Mouse (Mus musculus): ENCODE measurements around the gene Siah2. TPM values are rescaled to one million over a fixed set of nuclear protein-coding genes. Genes with fewer than 3 reads are reported as not detected.

Gene Siah2
- polyA plus RNA-seq, 1 experiment from 2014 or later = 10.7 TPM

GRCm38 (mm10) chr3:58724815-58725214 lies 32.6 kb upstream of the Siah2 start:
- Histone ChIP-seq H3K27me3 (ENCODE audit: control insufficient read depth, insufficient read depth, low read depth, low read length) (no peaks in the 10 kb centered on the region), H3K9me3 (replicated peaks; ENCODE audit: control insufficient read depth, low read length, poor library complexity, severe bottlenecking) (no peaks in the 10 kb centered on the region), H3K4me3 (ENCODE audit: low read depth, low read length) (no peak overlapping the region), H3K4me1 (ENCODE audit: control insufficient read depth, insufficient read depth, low read length) (no peaks in the 10 kb centered on the region), H3K36me3 (ENCODE audit: control insufficient read depth, insufficient read depth, low read length) (no peaks in the 10 kb centered on the region), H3K9ac (ENCODE audit: low read depth, low read length) (no peak overlapping the region), H3K27ac (ENCODE audit: low read length) (no peak overlapping the region), H3K4me2 (ENCODE audit: low read length) (no peak overlapping the region)
- no peak for ATAC-seq

- Histone ChIP-seq H3K27me3 (ENCODE audit: control insufficient read depth, insufficient read depth, low read depth, low read length) (no peaks in the 10 kb centered on the region), H3K9ac (ENCODE audit: low read depth, low read length) (no peak overlapping the region), H3K9me3 (replicated peaks; ENCODE audit: control insufficient read depth, low read length, poor library complexity, severe bottlenecking) (no peaks in the 10 kb centered on the region), H3K36me3 (ENCODE audit: control insufficient read depth, insufficient read depth, low read length) (no peaks in the 10 kb centered on the region), H3K27ac (ENCODE audit: low read length) (no peak overlapping the region), H3K4me2 (ENCODE audit: low read length) (no peak overlapping the region), H3K4me1 (ENCODE audit: control insufficient read depth, insufficient read depth, low read length) (no peaks in the 10 kb centered on the region), H3K4me3 (ENCODE audit: low read depth, low read length) (no peak overlapping the region)
- whole genome bisulfite sequencing = 98% methylated on average over 2 of the region's 2 CpGs
- no peak for ATAC-seq
These were observed 31.5 kb upstream of the Siah2 start for GRCm38 (mm10) chr3:58723656-58724055.

GRCm38 (mm10) chr3:58719461-58720230 lies 27.4 kb upstream of the Siah2 start:
- H3K9me3 ChIP-seq (replicated peaks; ENCODE audit: control insufficient read depth, low read length, poor library complexity, severe bottlenecking) = no peaks in the 10 kb centered on the region
- WGBS = 63% methylated on average over 9 of the region's 9 CpGs
- no peak overlapping the region for H3K9ac ChIP-seq (ENCODE audit: low read depth, low read length)
- H3K27me3 ChIP-seq (ENCODE audit: control insufficient read depth, insufficient read depth, low read depth, low read length) = no peaks in the 10 kb centered on the region
- no peak for ATAC-seq
- H3K36me3 ChIP-seq (ENCODE audit: control insufficient read depth, insufficient read depth, low read length) = no peaks in the 10 kb centered on the region
- no peaks in the 10 kb centered on the region for H3K4me1 ChIP-seq (ENCODE audit: control insufficient read depth, insufficient read depth, low read length)
- no peak overlapping the region for H3K4me3 ChIP-seq (ENCODE audit: low read depth, low read length)
- H3K27ac ChIP-seq (ENCODE audit: low read length) = no peak overlapping the region
- H3K4me2 ChIP-seq (ENCODE audit: low read length) = no peak overlapping the region

GRCm38 (mm10) chr3:58716705-58717104 lies 24.5 kb upstream of the Siah2 start:
- Histone ChIP-seq H3K4me2 (ENCODE audit: low read length) (no peak overlapping the region), H3K27me3 (ENCODE audit: control insufficient read depth, insufficient read depth, low read depth, low read length) (no peaks in the 10 kb centered on the region), H3K4me1 (ENCODE audit: control insufficient read depth, insufficient read depth, low read length) (no peaks in the 10 kb centered on the region), H3K4me3 (ENCODE audit: low read depth, low read length) (no peak overlapping the region), H3K9me3 (replicated peaks; ENCODE audit: control insufficient read depth, low read length, poor library complexity, severe bottlenecking) (no peaks in the 10 kb centered on the region), H3K36me3 (ENCODE audit: control insufficient read depth, insufficient read depth, low read length) (no peaks in the 10 kb centered on the region), H3K9ac (ENCODE audit: low read depth, low read length) (no peak overlapping the region), H3K27ac (ENCODE audit: low read length) (no peak overlapping the region)
- 94% methylated on average over 2 of the region's 2 CpGs for WGBS
- ATAC-seq = no peak

GRCm38 (mm10) chr3:58714767-58715166 lies 22.6 kb upstream of the Siah2 start:
- H3K9me3 ChIP-seq (replicated peaks; ENCODE audit: control insufficient read depth, low read length, poor library complexity, severe bottlenecking) = no peaks in the 10 kb centered on the region
- no peaks in the 10 kb centered on the region for H3K27me3 ChIP-seq (ENCODE audit: control insufficient read depth, insufficient read depth, low read depth, low read length)
- H3K4me2 ChIP-seq (ENCODE audit: low read length) = no peak overlapping the region
- 83% methylated on average over 2 of the region's 2 CpGs for WGBS
- H3K9ac ChIP-seq (ENCODE audit: low read depth, low read length) = no peak overlapping the region
- no peak overlapping the region for H3K27ac ChIP-seq (ENCODE audit: low read length)
- H3K36me3 ChIP-seq (ENCODE audit: control insufficient read depth, insufficient read depth, low read length) = no peaks in the 10 kb centered on the region
- no peaks in the 10 kb centered on the region for H3K4me1 ChIP-seq (ENCODE audit: control insufficient read depth, insufficient read depth, low read length)
- ATAC-seq = no peak
- no peak overlapping the region for H3K4me3 ChIP-seq (ENCODE audit: low read depth, low read length)

- Histone ChIP-seq H3K27me3 (ENCODE audit: control insufficient read depth, insufficient read depth, low read depth, low read length) (no peaks in the 10 kb centered on the region), H3K4me1 (ENCODE audit: control insufficient read depth, insufficient read depth, low read length) (no peaks in the 10 kb centered on the region), H3K36me3 (ENCODE audit: control insufficient read depth, insufficient read depth, low read length) (no peaks in the 10 kb centered on the region), H3K9me3 (replicated peaks; ENCODE audit: control insufficient read depth, low read length, poor library complexity, severe bottlenecking) (no peaks in the 10 kb centered on the region), H3K4me3 (ENCODE audit: low read depth, low read length) (no peak overlapping the region), H3K4me2 (ENCODE audit: low read length) (no peak overlapping the region), H3K27ac (ENCODE audit: low read length) (no peak overlapping the region), H3K9ac (ENCODE audit: low read depth, low read length) (no peak overlapping the region)
- WGBS = 83% methylated on average over 2 of the region's 2 CpGs
- ATAC-seq = no peak
These were observed 21.8 kb upstream of the Siah2 start for GRCm38 (mm10) chr3:58714034-58714433.

GRCm38 (mm10) chr3:58713191-58713590 lies 21.0 kb upstream of the Siah2 start:
- H3K27ac ChIP-seq (ENCODE audit: low read length) = no peak overlapping the region
- H3K4me2 ChIP-seq (ENCODE audit: low read length) = no peak overlapping the region
- no peaks in the 10 kb centered on the region for H3K4me1 ChIP-seq (ENCODE audit: control insufficient read depth, insufficient read depth, low read length)
- H3K36me3 ChIP-seq (ENCODE audit: control insufficient read depth, insufficient read depth, low read length) = no peaks in the 10 kb centered on the region
- no peaks in the 10 kb centered on the region for H3K9me3 ChIP-seq (replicated peaks; ENCODE audit: control insufficient read depth, low read length, poor library complexity, severe bottlenecking)
- 89% methylated on average over 4 of the region's 4 CpGs for WGBS
- no peaks in the 10 kb centered on the region for H3K27me3 ChIP-seq (ENCODE audit: control insufficient read depth, insufficient read depth, low read depth, low read length)
- H3K9ac ChIP-seq (ENCODE audit: low read depth, low read length) = no peak overlapping the region
- ATAC-seq = no peak
- H3K4me3 ChIP-seq (ENCODE audit: low read depth, low read length) = no peak overlapping the region

GRCm38 (mm10) chr3:58704547-58704946 lies 12.3 kb upstream of the Siah2 start:
- Histone ChIP-seq H3K4me2 (ENCODE audit: low read length) (no peak overlapping the region), H3K9me3 (replicated peaks; ENCODE audit: control insufficient read depth, low read length, poor library complexity, severe bottlenecking) (no peaks in the 10 kb centered on the region), H3K27ac (ENCODE audit: low read length) (no peak overlapping the region), H3K36me3 (ENCODE audit: control insufficient read depth, insufficient read depth, low read length) (no peaks in the 10 kb centered on the region), H3K27me3 (ENCODE audit: control insufficient read depth, insufficient read depth, low read depth, low read length) (no peaks in the 10 kb centered on the region), H3K4me3 (ENCODE audit: low read depth, low read length) (no peak overlapping the region), H3K4me1 (ENCODE audit: control insufficient read depth, insufficient read depth, low read length) (no peaks in the 10 kb centered on the region), H3K9ac (ENCODE audit: low read depth, low read length) (no peak overlapping the region)
- ATAC-seq = no peak
- 84% methylated on average over 4 of the region's 4 CpGs for WGBS

GRCm38 (mm10) chr3:58703748-58704147 lies 11.5 kb upstream of the Siah2 start:
- WGBS = 76% methylated on average over 9 of the region's 9 CpGs
- H3K9ac ChIP-seq (ENCODE audit: low read depth, low read length) = no peak overlapping the region
- 0 out of 2 replicates have a peak, but pooled peaks have one; percentile 42 for ATAC-seq
- H3K27me3 ChIP-seq (ENCODE audit: control insufficient read depth, insufficient read depth, low read depth, low read length) = no peaks in the 10 kb centered on the region
- H3K27ac ChIP-seq (ENCODE audit: low read length) = no peak overlapping the region
- no peak overlapping the region for H3K4me2 ChIP-seq (ENCODE audit: low read length)
- H3K36me3 ChIP-seq (ENCODE audit: control insufficient read depth, insufficient read depth, low read length) = no peaks in the 10 kb centered on the region
- no peaks in the 10 kb centered on the region for H3K4me1 ChIP-seq (ENCODE audit: control insufficient read depth, insufficient read depth, low read length)
- H3K9me3 ChIP-seq (replicated peaks; ENCODE audit: control insufficient read depth, low read length, poor library complexity, severe bottlenecking) = no peaks in the 10 kb centered on the region
- H3K4me3 ChIP-seq (ENCODE audit: low read depth, low read length) = no peak overlapping the region

All from midbrain, embryonic 16.5 days (tissue).